Mouse (Mus musculus): ENCODE data around the gene Nyap1. TPM values are rescaled to one million over a fixed set of nuclear protein-coding genes. Genes with fewer than 3 reads are reported as not detected.
A peak's percentile ranks its signal among the peaks of the same experiment; 100 is the strongest.

The Nyap1 gene
- polyA plus RNA-seq, 1 experiment: 3.6 TPM

- H3K27me3 ChIP-seq (ENCODE audit: control insufficient read depth, insufficient read depth, insufficient read length): no peaks in the 10 kb centered on the region
- H3K79me2 ChIP-seq (ENCODE audit: control insufficient read depth, insufficient read depth): peaks cover 37% of the 10 kb centered on the region
- H3K79me3 ChIP-seq (ENCODE audit: low read depth): peaks cover 15% of the 10 kb centered on the region
- TF ChIP-seq FOSL1 (IDR thresholded peaks at IDR 0.05; ENCODE audit: insufficient read depth, low read length, poor library complexity, severe bottlenecking) (no peak), MYOG (IDR thresholded peaks at IDR 0.05; ENCODE audit: control insufficient read depth, extremely low read depth, insufficient read length) (no peak), CEBPB (IDR thresholded peaks at IDR 0.05; ENCODE audit: low read depth) (no peak), MYOD1 (IDR thresholded peaks at IDR 0.05; ENCODE audit: control insufficient read depth, insufficient read length, low read depth) (no peak), MAX (IDR thresholded peaks at IDR 0.05) (no peak), USF1 (IDR thresholded peaks at IDR 0.05; ENCODE audit: low read depth) (peak; percentile 60), CTCF (IDR thresholded peaks at IDR 0.05; ENCODE audit: control insufficient read depth, insufficient read depth, insufficient read length) (no peak)
- peak within 1 kb of the TSS; percentile 67 for H3K4me3 ChIP-seq (ENCODE audit: insufficient read depth, poor library complexity, severe bottlenecking)
- peak within 1 kb of the TSS; percentile 61 for H3ac ChIP-seq (ENCODE audit: control insufficient read depth, insufficient read length, low read depth)
- no peaks in the 10 kb centered on the region for H3K36me3 ChIP-seq (ENCODE audit: control insufficient read depth, insufficient read depth)
Measured at GRCm38 (mm10) chr5:137745214-137746171, 4.1 kb upstream of the Nyap1 start, which contains the start of gene Tsc22d4. Gene Tsc22d4, plus strand, starts transcription at chr5:137745730.

GRCm38 (mm10) chr5:137744197-137744596 is 2.8 kb upstream of the Nyap1 start:
- Histone ChIP-seq H3K4me3 (ENCODE audit: insufficient read depth, poor library complexity, severe bottlenecking) (no peak overlapping the region), H3K79me2 (ENCODE audit: control insufficient read depth, insufficient read depth) (peaks cover 32% of the 10 kb centered on the region), H3K79me3 (ENCODE audit: low read depth) (peaks cover 14% of the 10 kb centered on the region), H3ac (ENCODE audit: control insufficient read depth, insufficient read length, low read depth) (no peak overlapping the region), H3K27me3 (ENCODE audit: control insufficient read depth, insufficient read depth, insufficient read length) (no peaks in the 10 kb centered on the region), H3K36me3 (ENCODE audit: control insufficient read depth, insufficient read depth) (no peaks in the 10 kb centered on the region)
- no peak for TF ChIP-seq CEBPB (IDR thresholded peaks at IDR 0.05; ENCODE audit: low read depth)

GRCm38 (mm10) chr5:137742836-137743235 is 1.4 kb upstream of the Nyap1 start:
- Histone ChIP-seq H3K4me3 (ENCODE audit: insufficient read depth, poor library complexity, severe bottlenecking) (no peak overlapping the region), H3K36me3 (ENCODE audit: control insufficient read depth, insufficient read depth) (no peaks in the 10 kb centered on the region), H3K79me3 (ENCODE audit: low read depth) (peaks cover 8% of the 10 kb centered on the region), H3K27me3 (ENCODE audit: control insufficient read depth, insufficient read depth, insufficient read length) (no peaks in the 10 kb centered on the region), H3ac (ENCODE audit: control insufficient read depth, insufficient read length, low read depth) (no peak overlapping the region), H3K79me2 (ENCODE audit: control insufficient read depth, insufficient read depth) (peaks cover 19% of the 10 kb centered on the region)
- TF ChIP-seq CTCF (IDR thresholded peaks at IDR 0.05; ENCODE audit: control insufficient read depth, insufficient read depth, insufficient read length): no peak
- no peak for TF ChIP-seq MYOD1 (IDR thresholded peaks at IDR 0.05; ENCODE audit: control insufficient read depth, insufficient read length, low read depth)
- TF ChIP-seq CEBPB (IDR thresholded peaks at IDR 0.05; ENCODE audit: low read depth): no peak
- no peak for TF ChIP-seq MYOG (IDR thresholded peaks at IDR 0.05; ENCODE audit: control insufficient read depth, extremely low read depth, insufficient read length)
- TF ChIP-seq FOSL1 (IDR thresholded peaks at IDR 0.05; ENCODE audit: insufficient read depth, low read length, poor library complexity, severe bottlenecking): no peak
- no peak for TF ChIP-seq MAX (IDR thresholded peaks at IDR 0.05)
- no peak for TF ChIP-seq USF1 (IDR thresholded peaks at IDR 0.05; ENCODE audit: low read depth)

GRCm38 (mm10) chr5:137742048-137742447 is 641 bp upstream of the Nyap1 start:
- Histone ChIP-seq H3K36me3 (ENCODE audit: control insufficient read depth, insufficient read depth) (no peaks in the 10 kb centered on the region), H3K4me3 (ENCODE audit: insufficient read depth, poor library complexity, severe bottlenecking) (no peak overlapping the region), H3K79me3 (ENCODE audit: low read depth) (peaks cover 3% of the 10 kb centered on the region), H3ac (ENCODE audit: control insufficient read depth, insufficient read length, low read depth) (no peak overlapping the region), H3K79me2 (ENCODE audit: control insufficient read depth, insufficient read depth) (peaks cover 11% of the 10 kb centered on the region), H3K27me3 (ENCODE audit: control insufficient read depth, insufficient read depth, insufficient read length) (no peaks in the 10 kb centered on the region)
- no peak for TF ChIP-seq MYOG (IDR thresholded peaks at IDR 0.05; ENCODE audit: control insufficient read depth, extremely low read depth, insufficient read length)
- no peak for TF ChIP-seq CEBPB (IDR thresholded peaks at IDR 0.05; ENCODE audit: low read depth)
- no peak for TF ChIP-seq USF1 (IDR thresholded peaks at IDR 0.05; ENCODE audit: low read depth)
- no peak for TF ChIP-seq CTCF (IDR thresholded peaks at IDR 0.05; ENCODE audit: control insufficient read depth, insufficient read depth, insufficient read length)
- TF ChIP-seq MYOD1 (IDR thresholded peaks at IDR 0.05; ENCODE audit: control insufficient read depth, insufficient read length, low read depth): no peak
- no peak for TF ChIP-seq FOSL1 (IDR thresholded peaks at IDR 0.05; ENCODE audit: insufficient read depth, low read length, poor library complexity, severe bottlenecking)
- no peak for TF ChIP-seq MAX (IDR thresholded peaks at IDR 0.05)

GRCm38 (mm10) chr5:137740506-137740905 is 901 bp downstream of the Nyap1 start:
- Histone ChIP-seq H3K4me3 (ENCODE audit: insufficient read depth, poor library complexity, severe bottlenecking) (peak overlapping the region; percentile 36), H3K36me3 (ENCODE audit: control insufficient read depth, insufficient read depth) (no peaks in the 10 kb centered on the region)
- TF ChIP-seq CEBPB (IDR thresholded peaks at IDR 0.05; ENCODE audit: low read depth): no peak
- TF ChIP-seq MYOG (IDR thresholded peaks at IDR 0.05; ENCODE audit: control insufficient read depth, extremely low read depth, insufficient read length): no peak
- TF ChIP-seq FOSL1 (IDR thresholded peaks at IDR 0.05; ENCODE audit: insufficient read depth, low read length, poor library complexity, severe bottlenecking): no peak
- TF ChIP-seq MYOD1 (IDR thresholded peaks at IDR 0.05; ENCODE audit: control insufficient read depth, insufficient read length, low read depth): no peak
- no peak for TF ChIP-seq CTCF (IDR thresholded peaks at IDR 0.05; ENCODE audit: control insufficient read depth, insufficient read depth, insufficient read length)
- TF ChIP-seq USF1 (IDR thresholded peaks at IDR 0.05; ENCODE audit: low read depth): no peak
- no peak for TF ChIP-seq MAX (IDR thresholded peaks at IDR 0.05)

More at GRCm38 (mm10) chr5:137740506-137740905, 901 bp downstream of the Nyap1 start:
- Histone ChIP-seq H3K79me3 (ENCODE audit: low read depth) (no peaks in the 10 kb centered on the region), H3ac (ENCODE audit: control insufficient read depth, insufficient read length, low read depth) (no peak overlapping the region), H3K27me3 (ENCODE audit: control insufficient read depth, insufficient read depth, insufficient read length) (no peaks in the 10 kb centered on the region), H3K79me2 (ENCODE audit: control insufficient read depth, insufficient read depth) (no peaks in the 10 kb centered on the region)
